Mouse (Mus musculus) lung, postnatal 0 days (tissue): ENCODE measurements at regions not wholly inside any gene's neighbourhood (a gene's known extent, or its start where the extent isn't known, plus 50 kb on each side); places are given as distances from the start of the nearest gene placed in this dataset.

Source experiments
- ATAC-seq: fragments of 200-750 bp; cut with Nextera tagmentation; 2 replicates; pipeline ENCODE4 v1.8.0; 2017; ENCODE audit warnings: moderate library complexity
- DNase-seq: peaks from one replicate; pipeline ENCODE4 v3.0.0-alpha.2; 2016; ENCODE audit warnings: low spot score
- H3K27ac ChIP-seq: fragments of 300-500 bp; sonication (generic); 2 replicates; pipeline ENCODE4 v1.5.1; 2014; ENCODE audit warnings: antibody characterized with exemption, mild to moderate bottlenecking, low read length, mixed read lengths
- H3K27me3 ChIP-seq: fragments of 300-500 bp; sonication (generic); replicated peaks from 2 replicates; pipeline ENCODE4 v1.6.1; 2014; ENCODE audit warnings: low read length, mixed read lengths; ENCODE audit not compliant: insufficient read depth
- H3K36me3 ChIP-seq: fragments of 300-500 bp; sonication (generic); 2 replicates; pipeline ENCODE4 v1.6.1; 2014; ENCODE audit warnings: low read length, mixed read lengths; ENCODE audit not compliant: insufficient read depth
- H3K4me1 ChIP-seq: fragments of 300-500 bp; sonication (generic); 2 replicates; pipeline ENCODE4 v1.6.1; 2014; ENCODE audit warnings: antibody characterized with exemption, low read depth, low read length, mixed read lengths; ENCODE audit not compliant: insufficient read depth
- H3K4me2 ChIP-seq: fragments of 300-500 bp; sonication (generic); replicated peaks from 2 replicates; pipeline ENCODE4 v1.6.1; 2014; ENCODE audit warnings: low read depth, mild to moderate bottlenecking, low read length, moderate library complexity, mixed read lengths
- H3K4me3 ChIP-seq: fragments of 300-500 bp; sonication (generic); 2 replicates; pipeline ENCODE4 v1.5.1; 2014; ENCODE audit warnings: low read depth, low read length
- H3K9ac ChIP-seq: fragments of 300-500 bp; sonication (generic); replicated peaks from 2 replicates; pipeline ENCODE4 v1.6.1; 2014; ENCODE audit warnings: low read depth, mild to moderate bottlenecking
- H3K9me3 ChIP-seq: fragments of 300-500 bp; sonication (generic); 2 replicates; pipeline ENCODE4 v1.6.1; 2016; ENCODE audit warnings: low read length, mixed read lengths
- CTCF ChIP-seq: IDR thresholded peaks from 2 replicates; pipeline ENCODE4 v1.5.1; 2016; ENCODE audit warnings: antibody characterized with exemption, mild to moderate bottlenecking
- EP300 ChIP-seq: IDR thresholded peaks from 2 replicates; pipeline ENCODE4 v1.6.1; 2016; ENCODE audit warnings: antibody characterized with exemption, mild to moderate bottlenecking, control low read depth
- WGBS: fragments of 180-500 bp; shearing (Covaris S2); extraction: QIAGEN DNeasy Blood & Tissue Kit; methylation state at CpG from one replicate; pipeline ENCODE4 v1.1.7; 2014; 5-methylcytosine and 5-hydroxymethylcytosine counted together

DNA sequence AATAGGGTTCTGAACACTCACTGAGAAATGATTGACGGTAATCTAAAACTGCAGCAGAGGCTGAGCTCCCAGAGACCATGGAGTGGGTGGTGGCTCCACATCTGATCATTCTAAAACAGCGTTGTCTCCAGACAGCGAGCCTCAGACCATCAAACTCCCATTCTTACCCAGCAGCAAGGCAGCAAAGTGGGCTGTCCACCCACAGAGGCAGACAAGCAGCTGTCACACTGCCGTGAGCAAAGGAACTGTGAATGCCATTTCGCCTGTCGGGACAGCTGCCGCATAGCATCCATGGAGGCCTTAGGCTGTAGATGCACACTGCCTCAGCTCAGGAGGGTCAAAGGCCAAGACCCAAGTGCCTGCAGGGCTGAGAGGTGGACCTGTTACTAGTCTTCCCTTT is 167.3 kb downstream of the Hunk start:
- no peak overlapping the region for H3K4me3 ChIP-seq
- H3K27ac ChIP-seq, result no peak overlapping the region
- H3K9ac ChIP-seq, result no peak overlapping the region
- H3K36me3 ChIP-seq, result no peaks in the 10 kb centered on the region
- H3K9me3 ChIP-seq, result no peaks in the 10 kb centered on the region
- no peaks in the 10 kb centered on the region for H3K27me3 ChIP-seq
- ATAC-seq, result no peak
- DNase-seq, result no peak
- no peaks in the 10 kb centered on the region for H3K4me1 ChIP-seq
- TF ChIP-seq EP300, result no peak
- no peak for TF ChIP-seq CTCF
- no peak overlapping the region for H3K4me2 ChIP-seq
- WGBS, result 86% methylated on average over 7 of the region's 7 CpGs

DNA sequence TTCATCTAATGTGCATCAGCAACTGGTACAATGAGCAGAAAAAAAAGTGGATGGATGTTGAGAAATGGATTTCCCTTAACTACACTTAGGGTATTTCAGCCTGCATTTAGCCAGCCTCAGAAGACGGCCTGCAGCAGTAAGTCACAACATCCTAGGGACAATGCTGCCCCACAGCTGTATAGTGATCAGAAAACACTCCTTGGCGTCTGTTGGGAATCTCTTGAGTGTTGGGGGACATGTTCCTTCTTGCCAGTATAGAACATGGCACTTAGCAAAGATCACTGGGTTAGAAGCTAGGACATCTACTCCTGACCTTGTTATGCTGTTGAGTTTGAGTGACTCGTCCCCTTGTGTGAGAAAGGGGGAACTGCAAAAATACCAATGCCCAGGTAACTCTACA is 165.2 kb downstream of the Hunk start:
- ATAC-seq, result peak; percentile 73

DNA sequence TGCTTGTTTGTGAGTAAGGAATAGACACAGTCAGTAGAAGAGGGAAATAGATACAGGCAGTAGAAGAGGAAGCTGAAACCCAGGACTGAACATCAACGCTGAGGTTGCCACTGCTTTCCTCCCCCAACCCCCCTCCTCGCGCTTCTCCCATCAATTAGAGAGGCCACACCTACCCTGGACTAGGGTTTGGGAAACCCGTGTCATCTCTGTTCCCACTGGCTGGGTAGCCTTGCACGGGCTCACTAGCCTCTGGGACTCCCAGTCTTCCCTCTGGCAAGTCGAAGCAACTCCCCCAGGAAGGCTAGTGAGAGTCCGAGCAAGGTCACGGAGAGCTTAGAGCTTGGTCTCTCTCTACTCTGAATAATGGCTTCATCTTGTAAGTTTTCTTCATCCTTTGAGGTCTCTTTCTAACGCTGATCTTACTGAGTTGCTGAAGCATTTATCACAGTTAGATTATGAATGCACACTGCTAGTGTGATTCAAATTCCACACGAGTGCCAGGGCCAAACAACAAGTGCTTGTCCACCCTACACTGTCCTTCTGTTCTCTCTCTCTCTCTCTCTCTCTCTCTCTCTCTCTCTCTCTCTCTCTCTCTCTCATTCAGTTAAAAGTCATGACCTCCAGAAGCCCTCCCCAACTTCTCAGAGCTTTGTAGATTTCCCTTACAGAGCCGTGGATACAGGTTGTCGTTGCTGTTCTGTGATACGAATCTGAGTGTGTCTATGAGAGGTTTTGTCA is 164.4 kb downstream of the Hunk start:
- Histone ChIP-seq H3K9me3 (no peaks in the 10 kb centered on the region), H3K4me1 (no peaks in the 10 kb centered on the region), H3K36me3 (no peaks in the 10 kb centered on the region), H3K4me3 (no peak overlapping the region), H3K27me3 (no peaks in the 10 kb centered on the region), H3K9ac (no peak overlapping the region), H3K27ac (no peak overlapping the region), H3K4me2 (no peak overlapping the region)
- DNase-seq (no peak), ATAC-seq (no peak)
- 55% methylated on average over 13 of the region's 13 CpGs for WGBS
- no peak for TF ChIP-seq CTCF
- no peak for TF ChIP-seq EP300

More for the DNA sequence above, 165.2 kb downstream of the Hunk start:
- 52% methylated on average over 3 of the region's 3 CpGs for WGBS
- H3K9ac ChIP-seq, result no peak overlapping the region
- no peak overlapping the region for H3K4me2 ChIP-seq
- no peaks in the 10 kb centered on the region for H3K36me3 ChIP-seq
- H3K4me3 ChIP-seq, result no peak overlapping the region
- no peaks in the 10 kb centered on the region for H3K4me1 ChIP-seq
- no peak overlapping the region for H3K27ac ChIP-seq
- DNase-seq, result peak; percentile 51
- H3K9me3 ChIP-seq, result no peaks in the 10 kb centered on the region
- TF ChIP-seq EP300 (no peak), CTCF (peak; percentile 33)
- no peaks in the 10 kb centered on the region for H3K27me3 ChIP-seq
